23 mouse cellular contexts compared by ENCODE assay signal in the genomic region with DNA sequence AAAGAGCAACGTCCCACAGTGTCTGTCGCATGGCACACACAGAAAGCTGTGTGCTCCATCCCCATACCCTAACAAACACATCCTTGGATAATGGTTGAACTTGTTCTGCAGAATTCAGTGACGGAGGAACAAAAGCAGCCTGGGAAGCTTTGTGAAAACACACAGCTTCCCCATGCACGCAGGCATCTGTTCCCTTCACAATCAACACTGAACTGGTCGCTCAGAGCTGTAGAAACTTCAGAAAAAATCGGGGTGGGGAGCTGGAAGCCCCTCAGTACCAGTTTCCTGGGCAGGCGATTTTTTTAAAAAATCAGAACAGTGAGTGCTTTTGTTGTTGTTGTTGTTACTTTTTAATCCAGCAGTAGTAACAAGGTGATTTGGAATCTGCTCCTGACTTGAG.
"Had no signal": no experiment of that assay in that cellular context is flagged by ENCODE, and none has a peak within 500 bp of the region (broad histone marks: within the 10 kb centered on the region; RNA-seq: fewer than 3 reads in every experiment).

No protein-coding gene starts in this region.

- DNase-seq: kidney, postnatal 25 days; layer of hippocampus, adult 9-11 months; liver; lung, adult 18-20 months; lung, postnatal 10 days; lung, postnatal 36 days; right cerebral cortex, adult 18-20 months; right cerebral cortex, postnatal 14 days; right cerebral cortex, postnatal 4 days; thymus, adult 2 months; thymus, postnatal 14 days; thymus, postnatal 4 days had no signal

- H3K27me3 ChIP-seq: limb, embryonic 13.5 days; liver, embryonic 12.5 days; liver, embryonic 15.5 days; lung, embryonic 15.5 days; megakaryocyte, embryonic 14.5 days; neural tube, embryonic 12.5 days; neural tube, embryonic 15.5 days had no signal

- H3K27ac ChIP-seq: kidney, postnatal 0 days; limb, embryonic 10.5 days; limb, embryonic 13.5 days; liver, embryonic 12.5 days; liver, embryonic 15.5 days; lung, embryonic 15.5 days; neural tube, embryonic 12.5 days; neural tube, embryonic 15.5 days; stomach, postnatal 0 days had no signal

- H3K36me3 ChIP-seq: limb, embryonic 10.5 days; limb, embryonic 13.5 days; liver, embryonic 12.5 days; liver, embryonic 15.5 days; lung, embryonic 15.5 days; neural tube, embryonic 12.5 days; neural tube, embryonic 15.5 days had no signal

- H3K4me3 ChIP-seq: layer of hippocampus, adult 2 months; limb, embryonic 10.5 days; limb, embryonic 13.5 days; liver, embryonic 12.5 days; liver, embryonic 15.5 days; lung, embryonic 15.5 days; megakaryocyte, embryonic 14.5 days; neural tube, embryonic 12.5 days; neural tube, embryonic 15.5 days had no signal

- ATAC-seq: liver, embryonic 12.5 days had no signal

- H3K9ac ChIP-seq: limb, embryonic 13.5 days; liver, embryonic 12.5 days; liver, embryonic 15.5 days; lung, embryonic 15.5 days; neural tube, embryonic 12.5 days; neural tube, embryonic 15.5 days had no signal

- H3K4me2 ChIP-seq: limb, embryonic 13.5 days; liver, embryonic 12.5 days; liver, embryonic 15.5 days; lung, embryonic 15.5 days; neural tube, embryonic 12.5 days; neural tube, embryonic 15.5 days had no signal

- H3K9me3 ChIP-seq: limb, embryonic 10.5 days; limb, embryonic 13.5 days; liver, embryonic 12.5 days; liver, embryonic 15.5 days; lung, embryonic 15.5 days; neural tube, embryonic 12.5 days; neural tube, embryonic 15.5 days had no signal

- H3K4me1 ChIP-seq: limb, embryonic 10.5 days; limb, embryonic 13.5 days; liver, embryonic 12.5 days; liver, embryonic 15.5 days; lung, embryonic 15.5 days; megakaryocyte, embryonic 14.5 days; neural tube, embryonic 12.5 days; neural tube, embryonic 15.5 days had no signal
